Mouse (Mus musculus) embryo, embryonic 11.5 days (tissue): ENCODE measurements around the gene Apoa1.

ENCODE experiments used
- DNase-seq: peaks from one replicate; pipeline ENCODE4 v3.0.0-alpha.2; 2012; ENCODE audit warnings: low read depth, low spot score

The Apoa1 gene

DNA sequence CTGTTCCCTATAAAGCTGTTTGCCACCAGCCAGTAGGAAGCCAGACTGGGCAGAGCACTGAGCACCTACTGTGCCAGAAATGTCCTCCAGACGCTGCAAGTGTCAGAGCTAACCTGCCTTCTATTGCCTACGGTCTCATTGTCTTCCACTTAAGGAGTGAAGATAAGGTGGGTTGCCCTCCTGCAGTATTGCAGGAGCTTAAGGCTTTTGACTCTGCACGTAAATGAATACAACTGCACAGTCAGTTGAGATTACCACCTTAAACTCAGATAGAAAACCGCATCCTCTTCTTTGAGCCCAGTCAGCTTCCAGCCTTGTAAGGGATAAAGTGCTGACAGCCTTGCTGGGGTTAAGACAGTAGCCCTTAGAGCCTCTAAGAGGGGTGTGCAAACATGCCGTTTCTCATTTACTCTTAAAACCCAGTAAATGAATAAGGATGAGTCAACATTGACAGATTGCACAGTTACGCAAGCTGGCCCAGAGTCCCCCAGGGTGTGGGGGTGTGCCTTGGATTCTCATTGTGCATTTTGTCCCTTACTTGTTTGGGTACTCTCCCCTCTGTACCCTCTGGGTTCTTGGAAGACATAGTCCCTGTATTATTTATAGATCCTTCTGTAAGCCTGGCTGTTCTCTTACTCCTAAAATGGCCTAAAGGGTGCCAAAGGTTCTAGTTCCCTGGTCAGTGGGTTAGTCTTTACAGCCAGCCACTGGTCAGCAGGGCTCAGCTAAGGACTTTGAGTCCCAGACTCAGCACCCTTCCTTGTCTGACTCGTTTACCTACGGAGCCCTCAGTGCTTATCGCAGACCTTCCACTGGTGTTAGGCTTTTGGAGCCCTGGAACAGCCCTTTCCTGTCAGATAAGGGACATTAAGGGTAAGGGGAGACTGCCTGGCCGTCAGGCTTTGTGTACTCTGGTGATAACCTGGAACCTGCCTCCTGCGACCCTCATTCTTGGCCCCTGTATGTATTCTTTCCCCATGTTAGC is 12.8 kb upstream of the Apoa1 start:
- DNase-seq, result no peak

DNA sequence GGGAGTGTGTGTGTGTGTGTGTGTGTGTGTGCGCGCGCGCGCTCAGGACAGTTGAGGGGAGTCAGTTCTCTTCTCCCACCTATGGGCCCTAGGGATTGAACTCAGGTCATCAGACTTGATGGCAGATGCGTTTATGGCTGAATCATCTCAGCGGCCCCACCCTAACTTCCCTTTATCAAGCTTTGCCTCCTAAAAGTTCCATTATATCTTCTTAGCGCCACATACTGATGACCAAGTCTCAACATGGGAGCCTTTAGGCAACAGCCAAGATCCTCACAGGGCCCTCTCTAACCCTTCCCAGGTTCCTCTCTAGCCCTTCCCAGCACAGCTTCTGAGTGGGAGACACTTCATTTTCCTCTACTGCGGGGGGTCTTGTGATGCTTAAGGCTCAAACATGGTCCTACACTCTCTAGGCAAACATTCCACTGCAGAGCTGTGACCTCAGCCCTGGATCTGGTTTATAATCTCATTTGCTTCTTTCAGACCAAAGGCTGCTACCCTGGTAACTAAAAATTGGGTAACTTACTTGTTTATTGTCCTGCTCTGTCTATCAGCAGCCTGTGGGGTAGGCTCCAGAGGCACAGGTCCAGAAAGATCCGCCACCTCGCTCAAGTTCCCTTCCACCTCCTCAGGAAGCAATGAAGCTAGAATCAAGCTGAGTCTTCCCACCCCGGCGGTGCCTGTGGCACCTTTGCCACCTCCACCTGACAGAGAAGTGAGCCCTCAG is 11.5 kb upstream of the Apoa1 start:
- DNase-seq, result no peak

DNA sequence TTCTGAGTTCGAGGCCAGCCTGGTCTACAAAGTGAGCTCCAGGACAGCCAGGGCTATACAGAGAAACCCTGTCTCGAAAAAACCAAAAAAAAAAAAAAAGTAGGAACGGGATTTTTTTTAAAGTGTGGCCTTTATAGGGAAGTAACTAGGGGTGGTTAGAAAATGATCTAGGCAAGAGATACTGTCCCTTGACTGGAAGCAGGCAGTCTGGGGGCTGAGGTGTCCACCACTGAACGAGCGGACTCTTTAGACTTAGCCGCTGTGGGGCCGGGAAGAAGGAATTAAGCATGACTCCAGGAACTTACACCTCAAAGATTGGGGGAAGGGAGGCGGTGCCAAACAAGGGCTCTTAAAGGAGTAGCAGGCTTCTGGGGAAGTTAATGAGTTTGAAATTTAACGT is 10.2 kb upstream of the Apoa1 start:
- no peak for DNase-seq

DNA sequence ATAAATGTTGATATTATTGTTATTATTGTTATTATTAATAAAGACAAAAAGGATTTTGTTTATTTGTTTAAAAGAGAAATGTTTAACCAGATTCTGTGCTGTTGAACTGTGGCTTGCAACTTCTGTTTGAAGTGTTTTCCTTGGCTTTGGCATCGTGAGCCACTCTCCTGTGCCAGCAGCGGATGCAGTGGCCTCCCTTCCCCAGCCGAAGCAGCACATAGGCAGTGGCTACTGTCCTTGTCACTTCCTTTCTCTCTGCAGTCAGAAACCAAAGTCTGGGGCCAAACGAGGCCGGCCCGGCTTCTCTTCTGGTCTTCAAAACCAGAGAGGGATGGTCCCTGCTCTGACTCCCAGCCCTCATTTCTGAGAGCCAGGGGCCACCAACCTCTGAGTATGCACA is 5.3 kb upstream of the Apoa1 start:
- no peak for DNase-seq

DNA sequence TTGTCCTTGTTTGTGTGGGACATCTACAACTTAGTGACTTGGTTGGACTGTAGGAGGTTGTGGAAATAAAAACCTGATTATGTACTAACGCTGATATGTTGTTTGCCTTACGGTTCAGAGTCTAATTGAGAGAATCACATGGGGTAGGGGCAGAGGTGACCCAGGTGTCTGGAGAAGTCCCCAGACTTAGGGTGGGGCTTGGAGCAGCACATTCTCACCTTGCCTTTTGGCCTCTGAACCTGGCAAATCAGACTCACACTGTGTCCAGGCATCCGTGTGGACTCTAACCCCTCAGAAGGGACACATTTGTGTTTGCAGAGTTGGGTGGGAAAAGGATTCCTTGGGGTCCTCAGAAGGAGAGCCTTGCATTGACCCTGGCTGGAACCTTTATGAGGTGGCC is 4.3 kb upstream of the Apoa1 start:
- DNase-seq, result no peak

DNA sequence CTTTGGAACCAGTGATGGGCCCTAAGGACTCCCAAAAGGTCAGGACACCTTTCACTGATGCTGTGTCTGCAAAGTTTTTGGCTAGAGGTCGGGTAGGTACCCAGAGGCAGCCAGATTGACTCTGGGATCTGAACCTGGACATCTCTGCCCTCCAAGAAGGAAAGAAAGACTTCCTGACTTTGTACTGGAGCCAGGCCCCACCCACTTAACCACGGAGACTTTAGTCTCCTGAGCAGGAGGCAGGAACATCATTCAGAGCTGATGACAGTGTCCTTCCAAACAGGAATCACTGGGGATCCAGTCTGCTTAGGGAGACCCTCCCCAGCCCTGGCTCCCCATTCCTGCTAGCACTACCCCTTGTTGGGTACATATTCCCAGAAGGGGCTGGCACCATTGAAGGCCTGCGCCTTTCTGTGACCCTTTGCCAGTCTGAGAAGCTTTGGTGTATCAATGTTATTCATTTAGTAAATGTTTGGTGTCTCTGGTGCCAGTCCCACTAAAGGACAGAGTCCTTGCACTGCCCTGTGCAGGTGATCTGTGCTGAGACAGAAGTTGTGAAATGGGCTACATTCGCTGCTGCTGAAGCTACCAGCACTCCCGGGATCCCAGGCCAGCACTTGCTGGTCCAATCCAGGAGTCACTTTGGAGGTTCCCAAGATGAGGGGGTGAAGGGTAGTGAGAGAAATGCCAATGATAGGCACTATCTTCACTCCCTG is 3.3 kb upstream of the Apoa1 start:
- no peak for DNase-seq

DNA sequence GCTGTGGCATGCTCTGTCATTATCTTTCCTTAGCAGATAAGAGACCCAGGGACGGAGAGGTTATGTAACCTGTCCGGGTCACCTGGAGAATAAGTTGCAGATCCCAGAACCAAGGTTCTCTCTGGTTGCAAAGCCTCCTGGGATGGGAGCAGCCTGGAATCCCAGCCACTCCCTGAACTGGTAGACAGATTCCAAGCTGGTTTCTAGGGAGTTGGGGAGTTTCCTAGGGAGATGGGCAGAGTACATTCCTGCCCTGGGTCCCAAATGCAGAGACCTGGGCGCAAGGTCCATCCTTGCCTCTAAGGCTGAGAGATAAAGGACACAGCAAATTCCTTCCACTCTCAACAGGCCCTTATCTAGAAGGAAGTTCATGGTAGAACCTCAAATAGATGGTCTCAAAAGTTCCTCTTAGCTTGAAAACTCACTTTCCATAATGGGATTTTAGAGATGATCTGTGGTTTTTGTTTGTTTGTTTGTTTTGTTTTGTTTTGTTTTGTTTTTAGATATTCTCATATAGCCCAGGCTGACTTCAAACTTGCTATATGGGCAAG is 1.2 kb upstream of the Apoa1 start:
- DNase-seq, result no peak

DNA sequence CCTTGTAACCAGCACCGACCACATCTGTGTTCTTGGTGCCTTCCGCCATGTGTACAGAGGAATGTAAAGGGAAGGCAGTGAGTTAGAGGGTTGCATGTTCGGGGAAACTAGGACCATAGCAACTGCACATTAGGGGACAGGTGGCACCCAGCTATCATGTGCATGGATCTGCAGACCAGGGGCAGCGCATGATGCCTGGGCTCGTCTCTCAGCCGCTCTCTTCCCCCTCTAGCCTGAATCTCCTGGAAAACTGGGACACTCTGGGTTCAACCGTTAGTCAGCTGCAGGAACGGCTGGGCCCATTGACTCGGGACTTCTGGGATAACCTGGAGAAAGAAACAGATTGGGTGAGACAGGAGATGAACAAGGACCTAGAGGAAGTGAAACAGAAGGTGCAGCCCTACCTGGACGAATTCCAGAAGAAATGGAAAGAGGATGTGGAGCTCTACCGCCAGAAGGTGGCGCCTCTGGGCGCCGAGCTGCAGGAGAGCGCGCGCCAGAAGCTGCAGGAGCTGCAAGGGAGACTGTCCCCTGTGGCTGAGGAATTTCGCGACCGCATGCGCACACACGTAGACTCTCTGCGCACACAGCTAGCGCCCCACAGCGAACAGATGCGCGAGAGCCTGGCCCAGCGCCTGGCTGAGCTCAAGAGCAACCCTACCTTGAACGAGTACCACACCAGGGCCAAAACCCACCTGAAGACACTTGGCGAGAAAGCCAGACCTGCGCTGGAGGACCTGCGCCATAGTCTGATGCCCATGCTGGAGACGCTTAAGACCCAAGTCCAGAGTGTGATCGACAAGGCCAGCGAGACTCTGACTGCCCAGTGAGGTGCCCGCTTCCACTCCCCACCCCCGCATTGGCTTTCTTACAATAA is 1.4 kb downstream of the Apoa1 start:
- peak; percentile 78 for DNase-seq

DNA sequence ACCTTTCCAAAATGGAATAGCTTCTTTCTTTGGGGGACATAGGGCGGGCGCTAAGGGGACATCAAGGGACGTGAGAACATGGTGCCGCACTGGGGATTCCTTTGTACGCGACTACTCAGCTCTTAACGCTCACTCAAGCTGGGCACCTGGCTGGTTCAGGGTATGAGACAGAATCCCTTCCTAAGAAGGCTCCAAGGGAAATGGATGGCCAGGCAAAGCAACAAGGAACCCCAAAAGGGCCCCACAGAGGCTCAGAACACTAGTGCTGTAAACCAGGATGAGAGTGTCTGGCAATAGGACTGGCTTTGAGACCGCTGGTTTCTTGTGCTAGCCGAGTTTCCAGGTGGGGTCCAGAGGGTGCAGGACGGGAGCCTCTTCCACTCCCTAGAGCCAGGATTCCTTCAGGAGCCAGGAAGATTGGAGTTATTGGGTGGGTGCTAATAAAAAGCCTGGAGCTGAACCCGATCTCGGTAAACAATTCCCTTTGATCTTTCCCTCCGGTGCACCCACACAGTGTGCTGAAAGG is 2.1 kb downstream of the Apoa1 start:
- no peak for DNase-seq

DNA sequence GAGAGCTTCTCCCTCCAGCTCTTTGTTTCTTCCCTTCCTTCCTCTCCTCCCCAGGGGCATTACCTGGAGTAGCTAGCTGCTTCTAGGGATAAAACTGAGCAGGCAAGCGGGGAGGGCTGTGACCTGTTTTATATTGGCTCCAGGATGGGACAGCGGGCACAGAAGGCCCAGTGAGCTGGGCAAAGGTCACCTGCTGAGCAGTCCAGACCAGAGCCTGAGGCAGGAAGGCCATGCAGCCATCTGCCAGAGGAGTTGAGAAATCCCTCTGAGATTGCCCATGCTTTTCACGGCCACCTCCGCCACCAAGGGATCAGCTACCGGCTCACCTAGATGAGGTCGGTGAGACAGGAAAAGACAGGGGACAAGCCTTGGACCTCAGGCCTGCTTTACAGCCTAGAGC is 6.8 kb downstream of the Apoa1 start:
- no peak for DNase-seq

DNA sequence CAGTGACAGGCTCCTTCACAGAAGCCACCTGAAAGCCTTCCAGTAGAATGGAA is 7.0 kb downstream of the Apoa1 start, which contains the start of gene Apoc3:
Gene Apoc3 (minus strand): TSS at position 41 of the 53 bp plus-strand sequence.
- DNase-seq, result no peak

DNA sequence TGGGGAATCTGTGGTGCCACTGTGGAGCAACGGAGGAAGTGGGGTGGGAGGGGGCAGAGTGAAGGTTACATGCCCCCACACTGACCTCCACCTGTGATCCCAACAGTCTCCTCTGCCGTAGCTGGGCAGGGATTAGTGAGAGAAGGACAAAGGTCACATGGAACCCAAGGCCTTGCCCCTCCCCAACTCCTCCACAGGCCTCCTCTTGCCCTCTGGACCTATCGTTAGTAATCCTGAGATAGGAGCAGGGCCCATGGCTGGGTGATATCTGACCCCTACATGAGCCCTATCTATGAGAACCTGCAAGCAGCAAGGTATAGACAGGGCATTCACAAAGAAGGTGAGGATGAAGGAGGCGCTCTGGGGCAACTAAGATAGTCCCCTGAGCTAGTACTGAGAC is 7.3 kb downstream of the Apoa1 start:
- DNase-seq, result no peak

DNA sequence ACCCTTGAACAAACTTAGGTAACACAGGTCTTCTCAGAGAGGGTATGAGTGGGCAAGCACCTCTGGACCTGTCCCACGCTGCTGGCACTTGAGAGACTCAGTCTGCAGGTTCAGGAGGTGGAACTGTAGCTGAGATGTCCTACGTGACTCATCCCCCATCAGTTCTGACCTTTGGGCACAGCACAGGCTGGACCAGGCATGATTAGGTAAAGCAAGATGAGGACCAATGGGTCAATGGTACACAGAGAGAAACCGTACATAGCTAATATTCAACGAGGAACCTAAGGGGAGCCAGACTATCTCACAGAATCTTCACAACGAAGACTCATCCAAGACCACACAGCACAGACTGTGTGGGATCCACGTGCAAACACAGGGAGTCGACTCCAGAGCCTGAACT is 10.5 kb downstream of the Apoa1 start:
- DNase-seq, result no peak

DNA sequence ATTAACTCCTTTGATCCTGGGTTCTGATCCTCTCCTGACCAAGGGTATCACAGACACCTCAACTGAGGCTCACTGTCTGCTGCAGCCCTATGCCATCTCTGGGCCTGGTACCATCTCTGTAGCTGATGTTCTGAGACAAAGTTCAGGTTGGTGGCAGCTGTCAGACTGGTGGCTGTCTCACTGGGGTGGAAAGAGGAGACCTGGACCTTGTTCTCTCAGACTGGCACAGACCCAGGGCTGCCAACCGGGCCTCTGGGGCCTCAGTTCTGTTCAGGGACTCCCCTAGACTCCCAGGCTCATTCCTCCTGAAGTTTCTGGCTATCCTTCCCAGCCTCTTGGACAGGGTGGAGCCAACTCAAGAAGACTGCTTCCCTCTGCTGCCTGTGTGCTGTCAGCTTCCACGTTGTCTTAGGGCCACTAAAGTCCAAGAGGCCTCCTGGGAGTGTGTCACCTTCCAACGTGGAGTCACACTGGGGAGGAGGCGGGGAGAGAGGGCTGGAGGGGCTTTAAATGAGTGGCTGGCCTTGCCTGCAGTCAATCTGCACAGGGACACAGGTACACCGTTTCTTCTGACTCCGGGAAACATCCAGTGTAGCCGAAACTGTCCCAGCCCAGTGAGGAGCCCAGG is 12.3 kb downstream of the Apoa1 start, which contains the start of gene Apoa4:
Gene Apoa4 (plus strand): TSS at position 171 of the 628 bp plus-strand sequence.
- no peak for DNase-seq

DNA sequence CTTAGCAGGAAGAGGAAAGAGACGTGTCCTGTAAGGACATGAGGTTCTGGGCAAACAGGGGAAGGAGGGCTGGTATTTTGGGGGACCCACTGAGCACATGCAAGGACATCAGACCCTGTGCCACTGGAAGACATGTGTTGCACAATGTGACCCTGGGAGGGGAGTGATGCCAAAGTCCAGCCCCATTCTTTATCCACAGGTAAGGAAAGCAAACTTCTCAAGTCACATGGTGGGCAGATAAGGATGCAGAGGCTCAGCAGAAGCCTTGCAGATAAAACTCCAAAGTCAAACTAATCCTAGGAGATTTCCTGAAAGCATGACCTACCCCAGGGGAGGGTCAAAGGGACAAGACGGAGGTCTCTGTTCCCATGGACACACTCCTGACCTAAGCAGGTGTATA is 13.4 kb downstream of the Apoa1 start:
- DNase-seq, result no peak

DNA sequence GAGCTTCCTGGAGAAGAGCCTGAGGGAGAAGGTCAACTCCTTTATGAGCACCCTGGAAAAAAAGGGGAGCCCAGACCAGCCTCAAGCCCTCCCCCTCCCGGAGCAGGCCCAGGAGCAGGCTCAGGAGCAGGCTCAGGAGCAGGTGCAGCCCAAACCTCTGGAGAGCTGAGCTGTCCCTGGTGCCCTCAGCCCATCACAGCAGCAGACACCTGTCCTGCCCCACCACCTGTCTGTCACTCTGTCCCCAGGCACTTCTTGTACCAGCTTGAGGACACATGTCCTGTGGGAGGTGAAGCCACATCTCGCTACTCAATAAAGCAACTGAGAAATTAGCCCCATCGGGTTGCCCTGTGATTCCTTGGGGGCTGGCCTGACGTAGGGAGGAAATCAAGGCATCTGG is 14.7 kb downstream of the Apoa1 start:
- no peak for DNase-seq

DNA sequence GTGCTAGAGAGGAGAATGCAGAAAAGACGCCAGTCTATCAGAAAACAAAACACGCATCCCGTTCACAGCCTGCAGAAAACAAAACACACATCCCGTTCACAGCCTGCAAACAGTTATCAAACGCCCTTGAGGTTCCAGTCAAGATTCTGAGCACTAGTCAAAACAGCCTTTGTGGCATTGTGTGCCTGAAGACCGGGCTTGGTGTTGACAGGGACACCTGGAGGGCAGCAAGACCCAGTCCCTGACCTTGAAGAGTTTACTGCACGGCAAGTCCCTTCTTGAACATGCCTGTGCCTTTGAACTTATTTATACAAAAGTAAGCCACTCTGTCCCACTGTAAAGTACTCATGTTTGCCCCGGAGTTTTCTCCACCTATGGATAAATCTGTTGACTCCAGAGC is 15.2 kb downstream of the Apoa1 start:
- no peak for DNase-seq

DNA sequence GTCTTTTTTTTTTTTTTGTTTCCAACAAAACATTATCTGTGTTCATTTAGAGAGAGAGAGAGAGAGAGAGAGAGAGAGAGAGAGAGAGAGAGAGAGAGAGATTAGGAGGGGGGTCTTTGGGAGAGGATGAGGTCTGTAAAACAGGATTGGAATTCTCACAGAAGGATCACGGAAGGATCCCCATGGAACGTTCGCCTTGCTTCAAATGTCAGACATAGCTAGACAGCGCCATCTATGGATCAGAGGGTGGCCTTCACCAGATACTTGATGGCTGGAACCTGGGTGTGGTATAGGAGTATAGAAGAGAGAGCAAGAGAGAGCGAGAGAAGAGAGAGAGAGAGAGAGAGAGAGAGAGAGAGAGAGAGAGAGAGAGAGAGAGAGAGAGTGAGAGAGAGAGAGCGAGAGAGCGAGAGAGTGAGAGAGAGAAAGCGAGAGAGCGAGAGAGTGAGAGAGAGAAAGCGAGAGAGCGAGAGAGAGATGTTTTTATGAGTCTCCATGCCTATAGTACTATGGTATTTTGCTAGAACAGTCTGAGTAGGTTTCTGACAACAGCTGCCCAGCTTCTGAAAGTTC is 18.5 kb downstream of the Apoa1 start:
- DNase-seq, result peak; percentile 79

DNA sequence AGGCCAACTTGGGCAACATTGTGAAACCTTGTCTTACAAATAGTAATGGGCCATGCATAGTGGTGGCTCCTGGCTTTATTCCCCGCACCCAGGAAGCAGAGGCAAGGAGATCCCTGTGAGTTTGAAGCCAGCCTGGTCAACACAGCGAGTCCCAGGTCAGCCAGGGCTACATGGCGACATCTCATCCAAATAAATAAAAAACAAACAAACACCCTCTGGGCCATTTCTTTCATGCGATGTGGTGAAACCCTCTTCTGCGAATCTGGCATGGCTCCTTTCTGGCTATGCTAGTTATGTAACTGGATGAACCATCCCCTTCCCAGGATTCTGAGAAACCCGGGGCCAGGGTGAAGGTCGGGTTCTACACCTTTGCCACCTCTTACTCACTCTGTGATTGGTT is 27.8 kb downstream of the Apoa1 start:
- DNase-seq, result no peak

DNA sequence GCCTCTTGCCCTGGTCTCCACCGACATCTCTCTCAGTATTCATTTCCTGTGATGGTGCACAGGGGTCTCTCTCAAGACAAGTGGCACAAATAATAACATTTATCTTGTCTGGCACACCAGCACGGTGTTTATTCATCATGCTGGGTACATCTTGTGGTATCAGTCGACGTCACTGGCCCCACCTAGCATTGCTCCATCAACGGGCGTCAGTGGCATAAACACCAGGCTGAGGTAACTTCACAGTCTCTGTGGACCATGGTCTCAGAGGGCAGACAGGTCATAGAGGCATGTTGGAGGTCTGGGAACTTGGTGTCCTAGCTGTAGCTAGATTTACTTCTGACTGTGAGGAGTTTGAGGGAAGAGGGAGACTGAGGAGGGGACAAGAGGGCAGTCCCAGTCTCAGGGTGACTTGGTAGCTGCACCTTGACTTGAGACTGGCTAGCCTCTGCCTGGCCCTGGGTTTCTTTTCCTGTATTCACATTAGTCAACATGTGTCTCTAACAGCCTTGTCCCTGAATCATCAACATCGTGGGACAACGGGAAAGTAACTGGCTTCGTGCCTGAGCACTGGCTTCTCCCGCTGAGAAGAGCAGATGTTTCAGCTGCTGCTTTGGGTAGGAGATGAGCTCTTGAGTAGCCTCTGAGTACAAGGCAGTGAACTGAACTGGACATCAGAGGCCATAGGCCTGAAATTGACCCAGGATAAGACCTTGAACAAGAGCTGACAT is 28.4 kb downstream of the Apoa1 start:
- DNase-seq, result no peak
